Mouse (Mus musculus) heart, embryonic 16.5 days (tissue): Measurements from ENCODE around the gene Adamts9. TPM values are rescaled to one million over a fixed set of nuclear protein-coding genes. Genes with fewer than 3 reads are reported as not detected.

ENCODE experiments used
- ATAC-seq: fragments of 200-750 bp; cut with Nextera tagmentation; replicated peaks from 2 replicates; pipeline ENCODE4 v1.8.0; 2017; ENCODE audit warnings: moderate number of reproducible peaks; ENCODE audit not compliant: insufficient read depth, low FRiP score; ENCODE audit errors: extremely low read depth
- H3K27ac ChIP-seq: fragments of 300-500 bp; sonication (generic); 2 replicates; pipeline ENCODE4 v1.5.1; 2014; ENCODE audit warnings: mild to moderate bottlenecking, low read length, control low read depth, moderate library complexity
- H3K27me3 ChIP-seq: fragments of 300-500 bp; sonication (generic); 2 replicates; pipeline ENCODE4 v1.6.1; 2014; ENCODE audit warnings: low read length, mixed read lengths; ENCODE audit not compliant: control insufficient read depth, insufficient read depth
- H3K36me3 ChIP-seq: fragments of 300-500 bp; sonication (generic); 2 replicates; pipeline ENCODE4 v1.6.1; 2014; ENCODE audit not compliant: control insufficient read depth, insufficient read depth
- H3K4me1 ChIP-seq: fragments of 300-500 bp; sonication (generic); 2 replicates; pipeline ENCODE4 v1.6.1; 2014; ENCODE audit warnings: low read length, mixed read lengths; ENCODE audit not compliant: control insufficient read depth, insufficient read depth
- H3K4me2 ChIP-seq: fragments of 300-500 bp; sonication (generic); 2 replicates; pipeline ENCODE4 v1.6.1; 2014; ENCODE audit warnings: low read depth, mild to moderate bottlenecking, control low read depth, low read length
- H3K4me3 ChIP-seq: fragments of 300-500 bp; sonication (generic); 2 replicates; pipeline ENCODE4 v1.5.1; 2014; ENCODE audit warnings: mild to moderate bottlenecking, control low read depth, low read length
- H3K9ac ChIP-seq: fragments of 300-500 bp; sonication (generic); 2 replicates; pipeline ENCODE4 v1.6.1; 2014; ENCODE audit warnings: low read length, control low read depth
- H3K9me3 ChIP-seq: fragments of 300-500 bp; sonication (generic); replicated peaks from 2 replicates; pipeline ENCODE4 v1.6.1; 2016; ENCODE audit warnings: low read length; ENCODE audit not compliant: control insufficient read depth
- WGBS: fragments of 180-500 bp; shearing (Covaris S2); extraction: QIAGEN DNeasy Blood & Tissue Kit; methylation state at CpG from one replicate; pipeline ENCODE4 v1.1.7; 2014; 5-methylcytosine and 5-hydroxymethylcytosine counted together
- polyA plus RNA-seq: library from polyadenylated mRNA; unstranded; fragments of >200 nt; fragmentation: Nextera tagmentation; extraction: Ambion mirVana; gene quantifications from 2 replicates; pipeline ENCODE4 v1.2.1, GENCODE M21; 2015

The Adamts9 gene
- polyA plus RNA-seq, 1 experiment from 2014 or later: 6.3 TPM

GRCm38 (mm10) chr6:92877236-92877635, 66.1 kb downstream of the Adamts9 start:
- no peak overlapping the region for H3K4me2 ChIP-seq
- H3K36me3 ChIP-seq: peaks cover 35% of the 10 kb centered on the region
- WGBS: 96% methylated on average over 4 of the region's 4 CpGs
- no peaks in the 10 kb centered on the region for H3K27me3 ChIP-seq
- no peak overlapping the region for H3K4me3 ChIP-seq
- ATAC-seq: no peak
- H3K27ac ChIP-seq: no peak overlapping the region
- no peak overlapping the region for H3K9ac ChIP-seq
- H3K4me1 ChIP-seq: peaks cover 10% of the 10 kb centered on the region
- H3K9me3 ChIP-seq: 0 out of 2 replicates have a peak, but pooled peaks cover 2% of the 10 kb centered on the region

- WGBS: 44% methylated on average over 5 of the region's 5 CpGs
- Histone ChIP-seq H3K4me1 (peaks cover 10% of the 10 kb centered on the region), H3K9ac (no peak overlapping the region), H3K4me2 (no peak overlapping the region), H3K9me3 (0 out of 2 replicates have a peak, but pooled peaks cover 2% of the 10 kb centered on the region), H3K27ac (0 out of 2 replicates have a peak overlapping the region, but pooled peaks have one; percentile 20), H3K36me3 (peaks cover 41% of the 10 kb centered on the region), H3K4me3 (no peak overlapping the region), H3K27me3 (no peaks in the 10 kb centered on the region)
- no peak; the same call in 1 of the 2 replicates for ATAC-seq
Measured at GRCm38 (mm10) chr6:92876121-92876520, 67.2 kb downstream of the Adamts9 start.

GRCm38 (mm10) chr6:92875340-92875739, 68.0 kb downstream of the Adamts9 start:
- Histone ChIP-seq H3K27me3 (no peaks in the 10 kb centered on the region), H3K4me1 (peaks cover 13% of the 10 kb centered on the region), H3K9me3 (0 out of 2 replicates have a peak, but pooled peaks cover 2% of the 10 kb centered on the region), H3K4me3 (no peak overlapping the region), H3K4me2 (no peak overlapping the region), H3K9ac (no peak overlapping the region), H3K36me3 (peaks cover 35% of the 10 kb centered on the region), H3K27ac (peak overlapping the region; percentile 22; the same call in 1 of the 2 replicates)
- no peak for ATAC-seq
- 82% methylated on average over 2 of the region's 2 CpGs for WGBS

GRCm38 (mm10) chr6:92874854-92875253, 68.4 kb downstream of the Adamts9 start:
- H3K4me1 ChIP-seq: peaks cover 18% of the 10 kb centered on the region
- no peaks in the 10 kb centered on the region for H3K27me3 ChIP-seq
- WGBS: 31% methylated on average over 5 of the region's 5 CpGs
- H3K9ac ChIP-seq: no peak overlapping the region
- 0 out of 2 replicates have a peak, but pooled peaks cover 2% of the 10 kb centered on the region for H3K9me3 ChIP-seq
- peaks cover 30% of the 10 kb centered on the region for H3K36me3 ChIP-seq
- no peak overlapping the region for H3K4me2 ChIP-seq
- peak overlapping the region; percentile 9; the same call in 1 of the 2 replicates for H3K27ac ChIP-seq
- no peak overlapping the region for H3K4me3 ChIP-seq
- no peak; the same call in 1 of the 2 replicates for ATAC-seq

- no peak overlapping the region for H3K27ac ChIP-seq
- 83% methylated on average over 10 of the region's 10 CpGs for WGBS
- no peak overlapping the region for H3K4me3 ChIP-seq
- no peaks in the 10 kb centered on the region for H3K27me3 ChIP-seq
- H3K4me2 ChIP-seq: no peak overlapping the region
- H3K9me3 ChIP-seq: 0 out of 2 replicates have a peak, but pooled peaks cover 2% of the 10 kb centered on the region
- no peak for ATAC-seq
- H3K36me3 ChIP-seq: peaks cover 20% of the 10 kb centered on the region
- no peak overlapping the region for H3K9ac ChIP-seq
- peaks cover 27% of the 10 kb centered on the region for H3K4me1 ChIP-seq
Measured at GRCm38 (mm10) chr6:92872766-92873165, 70.5 kb downstream of the Adamts9 start.

GRCm38 (mm10) chr6:92871813-92872212, 71.5 kb downstream of the Adamts9 start:
- H3K9ac ChIP-seq: no peak overlapping the region
- peaks cover 29% of the 10 kb centered on the region for H3K4me1 ChIP-seq
- no peaks in the 10 kb centered on the region for H3K27me3 ChIP-seq
- H3K36me3 ChIP-seq: peaks cover 12% of the 10 kb centered on the region; the same call in 1 of the 2 replicates
- H3K4me3 ChIP-seq: no peak overlapping the region
- H3K9me3 ChIP-seq: no peaks in the 10 kb centered on the region
- no peak overlapping the region for H3K27ac ChIP-seq
- WGBS: 55% methylated on average over 4 of the region's 4 CpGs
- no peak for ATAC-seq
- no peak overlapping the region for H3K4me2 ChIP-seq

- Histone ChIP-seq H3K4me1 (peaks cover 20% of the 10 kb centered on the region), H3K27me3 (no peaks in the 10 kb centered on the region), H3K9ac (peak overlapping the region; percentile 46), H3K27ac (peak overlapping the region; percentile 99), H3K36me3 (peaks cover 11% of the 10 kb centered on the region; the same call in 1 of the 2 replicates), H3K9me3 (no peaks in the 10 kb centered on the region), H3K4me3 (peak overlapping the region; percentile 1; the same call in 1 of the 2 replicates), H3K4me2 (peak overlapping the region; percentile 51)
- peak; percentile 85 for ATAC-seq
- 18% methylated on average over 16 of the region's 16 CpGs for WGBS
Measured at GRCm38 (mm10) chr6:92869582-92870219, 73.6 kb downstream of the Adamts9 start.

- 24% methylated on average over 4 of the region's 4 CpGs for WGBS
- Histone ChIP-seq H3K4me3 (peak within 1 kb of the TSS; percentile 1; the same call in 1 of the 2 replicates), H3K4me2 (peak within 1 kb of the TSS; percentile 51), H3K27me3 (no peaks in the 10 kb centered on the region), H3K36me3 (peaks cover 11% of the 10 kb centered on the region; the same call in 1 of the 2 replicates), H3K9ac (peak within 1 kb of the TSS; percentile 46), H3K27ac (peak within 1 kb of the TSS; percentile 99), H3K9me3 (no peaks in the 10 kb centered on the region), H3K4me1 (peaks cover 19% of the 10 kb centered on the region)
- ATAC-seq: peak; percentile 86
Measured at GRCm38 (mm10) chr6:92869089-92869581, 74.2 kb downstream of the Adamts9 start, which contains the start of gene Gm15737. Gene Gm15737, plus strand, starts transcription at chr6:92869357.

- 0 out of 2 replicates have a peak overlapping the region, but pooled peaks have one; percentile 1 for H3K9ac ChIP-seq
- H3K27me3 ChIP-seq: no peaks in the 10 kb centered on the region
- H3K9me3 ChIP-seq: no peaks in the 10 kb centered on the region
- peak; percentile 75 for ATAC-seq
- peaks cover 17% of the 10 kb centered on the region for H3K4me1 ChIP-seq
- H3K4me2 ChIP-seq: no peak overlapping the region
- no peak overlapping the region for H3K4me3 ChIP-seq
- peak overlapping the region; percentile 70 for H3K27ac ChIP-seq
- peaks cover 16% of the 10 kb centered on the region; the same call in 1 of the 2 replicates for H3K36me3 ChIP-seq
- WGBS: 45% methylated on average over 9 of the region's 9 CpGs
Measured at GRCm38 (mm10) chr6:92862599-92862998, 80.7 kb downstream of the Adamts9 start.
